Mouse (Mus musculus) stomach, postnatal 0 days (tissue): Measurements from ENCODE around the gene Epb41. TPM values are rescaled to one million over a fixed set of nuclear protein-coding genes. Genes with fewer than 3 reads are reported as not detected.
A peak's percentile ranks its signal among the peaks of the same experiment; 100 is the strongest.

Experiments used
- ATAC-seq: fragments of 200-750 bp; cut with Nextera tagmentation; 2 replicates; pipeline ENCODE4 v1.8.0; 2017; ENCODE audit not compliant: low FRiP score, low TSS enrichment
- DNase-seq: peaks from one replicate; pipeline ENCODE4 v3.0.0-alpha.2; 2016; ENCODE audit warnings: low spot score
- H3K27ac ChIP-seq: fragments of 300-500 bp; sonication (generic); replicated peaks from 2 replicates; pipeline ENCODE4 v1.5.1; 2014; ENCODE audit warnings: mild to moderate bottlenecking, control low read depth
- H3K27me3 ChIP-seq: fragments of 300-500 bp; sonication (generic); 2 replicates; pipeline ENCODE4 v1.6.1; 2014; ENCODE audit warnings: low read length; ENCODE audit not compliant: control insufficient read depth, insufficient read depth
- H3K36me3 ChIP-seq: fragments of 300-500 bp; sonication (generic); 2 replicates; pipeline ENCODE4 v1.6.1; 2014; ENCODE audit warnings: low read length, mixed read lengths; ENCODE audit not compliant: control insufficient read depth, insufficient read depth
- H3K4me1 ChIP-seq: fragments of 300-500 bp; sonication (generic); replicated peaks from 2 replicates; pipeline ENCODE4 v1.6.1; 2014; ENCODE audit warnings: antibody characterized with exemption; ENCODE audit not compliant: control insufficient read depth, insufficient read depth
- H3K4me2 ChIP-seq: fragments of 300-500 bp; sonication (generic); replicated peaks from 2 replicates; pipeline ENCODE4 v1.6.1; 2014; ENCODE audit warnings: low read depth, mild to moderate bottlenecking, control low read depth, moderate library complexity
- H3K4me3 ChIP-seq: fragments of 300-500 bp; sonication (generic); 2 replicates; pipeline ENCODE4 v1.5.1; 2014; ENCODE audit warnings: low read depth, low read length, control low read depth
- H3K9ac ChIP-seq: fragments of 300-500 bp; sonication (generic); 2 replicates; pipeline ENCODE4 v1.6.1; 2014; ENCODE audit warnings: mild to moderate bottlenecking, low read length, control low read depth, mixed read lengths
- H3K9me3 ChIP-seq: fragments of 300-500 bp; sonication (generic); 2 replicates; pipeline ENCODE4 v1.6.1; 2016; ENCODE audit warnings: low read length; ENCODE audit not compliant: control insufficient read depth
- CTCF ChIP-seq: IDR thresholded peaks from 2 replicates; pipeline ENCODE4 v1.5.1; 2016; ENCODE audit warnings: antibody characterized with exemption, low read depth, mild to moderate bottlenecking, moderate library complexity
- EP300 ChIP-seq: optimal IDR thresholded peaks from 2 replicates; pipeline ENCODE3; 2016; ENCODE audit warnings: antibody characterized with exemption
- WGBS: fragments of 180-500 bp; shearing (Covaris S2); extraction: QIAGEN DNeasy Blood & Tissue Kit; methylation state at CpG from one replicate; pipeline ENCODE4 v1.1.7; 2014; 5-methylcytosine and 5-hydroxymethylcytosine counted together
- polyA plus RNA-seq: library from polyadenylated mRNA; unstranded; fragments of >200 nt; fragmentation: Nextera tagmentation; extraction: Ambion mirVana; gene quantifications from 2 replicates; pipeline ENCODE4 v1.2.1, GENCODE M21; 2015

Gene Epb41
- polyA plus RNA-seq, 1 experiment from 2014 or later = 24.3 TPM

- Histone ChIP-seq H3K4me2 (no peak overlapping the region), H3K27me3 (no peaks in the 10 kb centered on the region), H3K9me3 (no peaks in the 10 kb centered on the region), H3K4me3 (no peak overlapping the region), H3K9ac (no peak overlapping the region), H3K36me3 (no peaks in the 10 kb centered on the region), H3K27ac (0 out of 2 replicates have a peak overlapping the region, but pooled peaks have one; percentile 13), H3K4me1 (no peaks in the 10 kb centered on the region; the same call in 1 of the 2 replicates)
- ATAC-seq (0 out of 2 replicates have a peak, but pooled peaks have one; percentile 40), DNase-seq (no peak)
- 74% methylated on average over 2 of the region's 2 CpGs for WGBS
- TF ChIP-seq CTCF = no peak
- TF ChIP-seq EP300 = no peak
These were observed 36.3 kb downstream of the Epb41 start for GRCm38 (mm10) chr4:132038809-132039208.

- H3K9ac ChIP-seq = no peak overlapping the region
- no peak for TF ChIP-seq CTCF
- no peak for TF ChIP-seq EP300
- no peak overlapping the region for H3K27ac ChIP-seq
- no peak overlapping the region for H3K4me2 ChIP-seq
- no peaks in the 10 kb centered on the region for H3K36me3 ChIP-seq
- DNase-seq (no peak), ATAC-seq (no peak)
- no peak overlapping the region for H3K4me3 ChIP-seq
- no peaks in the 10 kb centered on the region for H3K9me3 ChIP-seq
- 38% methylated on average over 7 of the region's 7 CpGs for WGBS
- no peaks in the 10 kb centered on the region; the same call in 1 of the 2 replicates for H3K4me1 ChIP-seq
- no peaks in the 10 kb centered on the region for H3K27me3 ChIP-seq
These were observed 37.1 kb downstream of the Epb41 start for GRCm38 (mm10) chr4:132037991-132038390.

DNA sequence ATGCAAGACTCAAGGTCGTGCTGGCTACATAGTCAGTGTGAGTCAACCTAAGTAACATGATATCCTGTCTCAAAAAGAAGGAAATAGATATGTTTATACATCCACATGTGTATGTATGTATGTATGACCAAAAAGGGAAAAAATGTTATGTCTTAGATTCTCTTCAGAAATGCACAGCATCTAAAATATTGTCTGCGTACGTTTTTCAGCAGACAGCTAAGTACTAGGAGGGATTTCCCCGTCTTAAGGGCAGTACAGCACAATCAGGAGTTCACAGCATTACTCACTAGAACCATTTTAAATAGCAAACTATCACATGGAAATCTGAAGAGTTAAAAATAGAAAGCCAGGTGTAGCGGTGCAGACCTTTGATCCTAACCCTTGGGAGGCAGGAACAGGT, 38.0 kb downstream of the Epb41 start:
- no peak overlapping the region for H3K4me2 ChIP-seq
- no peak for TF ChIP-seq CTCF
- no peak for TF ChIP-seq EP300
- DNase-seq = no peak
- H3K9ac ChIP-seq = no peak overlapping the region
- no peaks in the 10 kb centered on the region for H3K9me3 ChIP-seq
- H3K4me3 ChIP-seq = no peak overlapping the region
- no peaks in the 10 kb centered on the region for H3K27me3 ChIP-seq
- no peaks in the 10 kb centered on the region; the same call in 1 of the 2 replicates for H3K4me1 ChIP-seq
- no peak for ATAC-seq
- 45% methylated on average over 5 of the region's 5 CpGs for WGBS
- H3K27ac ChIP-seq = no peak overlapping the region
- H3K36me3 ChIP-seq = no peaks in the 10 kb centered on the region

DNA sequence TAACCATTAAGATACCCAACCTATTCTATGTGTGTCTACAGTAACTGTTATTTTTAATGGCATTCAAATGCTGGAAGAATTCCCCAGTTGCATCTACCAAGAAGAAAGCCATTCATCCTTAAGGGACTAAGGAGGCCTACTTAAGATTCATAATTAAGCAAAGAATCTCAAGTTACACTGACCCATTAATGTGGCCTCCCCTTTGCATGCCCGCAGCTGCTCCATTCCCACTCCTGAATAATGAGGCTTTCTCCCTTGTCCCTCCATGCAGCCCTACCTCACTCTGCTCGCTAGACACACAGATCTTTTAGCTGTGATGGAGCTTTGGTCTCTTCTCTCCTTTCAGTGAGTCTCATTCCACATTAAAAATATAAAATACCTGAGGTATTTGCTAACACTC, 40.9 kb downstream of the Epb41 start:
- TF ChIP-seq CTCF = no peak
- no peak for TF ChIP-seq EP300
- H3K9me3 ChIP-seq = no peaks in the 10 kb centered on the region
- no peak for ATAC-seq

GRCm38 (mm10) chr4:132033183-132033582, 41.9 kb downstream of the Epb41 start:
- no peaks in the 10 kb centered on the region for H3K27me3 ChIP-seq
- H3K36me3 ChIP-seq = no peaks in the 10 kb centered on the region
- no peaks in the 10 kb centered on the region for H3K9me3 ChIP-seq
- WGBS = 84% methylated on average over 1 of the region's 1 CpGs
- H3K4me2 ChIP-seq = no peak overlapping the region
- no peak overlapping the region for H3K9ac ChIP-seq
- peak; percentile 63 for TF ChIP-seq CTCF
- no peak for TF ChIP-seq EP300
- ATAC-seq (no peak), DNase-seq (no peak)
- H3K4me3 ChIP-seq = no peak overlapping the region
- no peaks in the 10 kb centered on the region for H3K4me1 ChIP-seq
- H3K27ac ChIP-seq = no peak overlapping the region

More for the DNA sequence above, 40.9 kb downstream of the Epb41 start:
- Histone ChIP-seq H3K36me3 (no peaks in the 10 kb centered on the region), H3K4me1 (no peaks in the 10 kb centered on the region; the same call in 1 of the 2 replicates), H3K4me3 (no peak overlapping the region), H3K4me2 (no peak overlapping the region), H3K27ac (no peak overlapping the region), H3K9ac (no peak overlapping the region), H3K27me3 (no peaks in the 10 kb centered on the region)
- 62% methylated on average over 2 of the region's 2 CpGs for WGBS
- no peak for DNase-seq

- Histone ChIP-seq H3K4me2 (no peak overlapping the region), H3K9me3 (no peaks in the 10 kb centered on the region), H3K9ac (no peak overlapping the region), H3K27me3 (no peaks in the 10 kb centered on the region), H3K4me1 (no peaks in the 10 kb centered on the region), H3K27ac (0 out of 2 replicates have a peak overlapping the region, but pooled peaks have one; percentile 13), H3K4me3 (no peak overlapping the region), H3K36me3 (no peaks in the 10 kb centered on the region)
- TF ChIP-seq CTCF (no peak), EP300 (no peak)
- 60% methylated on average over 10 of the region's 10 CpGs for WGBS
- no peak for ATAC-seq
- DNase-seq = no peak
These were observed 45.0 kb downstream of the Epb41 start for GRCm38 (mm10) chr4:132029851-132030741.
